Mouse (Mus musculus) lung, embryonic 15.5 days (tissue): ENCODE results near the gene Plscr4. TPM values are rescaled to one million over a fixed set of nuclear protein-coding genes. Genes with fewer than 3 reads are reported as not detected.

ENCODE experiments used
- ATAC-seq: fragments of 200-750 bp; cut with Nextera tagmentation; 2 replicates; pipeline ENCODE4 v1.8.0; 2017; ENCODE audit warnings: moderate number of reproducible peaks, borderline replicate concordance; ENCODE audit not compliant: low FRiP score, low TSS enrichment; ENCODE audit errors: extremely low read depth
- H3K27ac ChIP-seq: fragments of 300-500 bp; sonication (generic); 2 replicates; pipeline ENCODE4 v1.5.1; 2015; ENCODE audit warnings: moderate library complexity, mild to moderate bottlenecking, inconsistent platforms
- H3K27me3 ChIP-seq: fragments of 300-500 bp; sonication (generic); 2 replicates; pipeline ENCODE4 v1.6.1; 2015; ENCODE audit warnings: inconsistent platforms
- H3K36me3 ChIP-seq: fragments of 300-500 bp; sonication (generic); 2 replicates; pipeline ENCODE4 v1.6.1; 2015; ENCODE audit warnings: inconsistent platforms
- H3K4me1 ChIP-seq: fragments of 300-500 bp; sonication (generic); 2 replicates; pipeline ENCODE4 v1.6.1; 2015; ENCODE audit warnings: inconsistent platforms
- H3K4me2 ChIP-seq: fragments of 300-500 bp; sonication (generic); 2 replicates; pipeline ENCODE4 v1.6.1; 2015; ENCODE audit warnings: inconsistent platforms, mild to moderate bottlenecking, moderate library complexity
- H3K4me3 ChIP-seq: fragments of 300-500 bp; sonication (generic); 2 replicates; pipeline ENCODE4 v1.5.1; 2015; ENCODE audit warnings: mild to moderate bottlenecking, inconsistent platforms
- H3K9ac ChIP-seq: fragments of 300-500 bp; sonication (generic); 2 replicates; pipeline ENCODE4 v1.6.1; 2015; ENCODE audit warnings: inconsistent platforms
- H3K9me3 ChIP-seq: fragments of 300-500 bp; sonication (generic); 2 replicates; pipeline ENCODE4 v1.6.1; 2016; ENCODE audit warnings: inconsistent platforms
- WGBS: fragments of 180-500 bp; shearing (Covaris S2); methylation state at CpG from one replicate; pipeline ENCODE4 v1.1.7; 2015; 5-methylcytosine and 5-hydroxymethylcytosine counted together
- polyA plus RNA-seq: library from polyadenylated mRNA; unstranded; fragments of >200 nt; fragmentation: Nextera tagmentation; extraction: Ambion mirVana; gene quantifications from 2 replicates; pipeline ENCODE4 v1.2.1, GENCODE M21; 2015

Plscr4 gene
- 16.0 and 17.3 TPM in 2 replicates for polyA plus RNA-seq

DNA sequence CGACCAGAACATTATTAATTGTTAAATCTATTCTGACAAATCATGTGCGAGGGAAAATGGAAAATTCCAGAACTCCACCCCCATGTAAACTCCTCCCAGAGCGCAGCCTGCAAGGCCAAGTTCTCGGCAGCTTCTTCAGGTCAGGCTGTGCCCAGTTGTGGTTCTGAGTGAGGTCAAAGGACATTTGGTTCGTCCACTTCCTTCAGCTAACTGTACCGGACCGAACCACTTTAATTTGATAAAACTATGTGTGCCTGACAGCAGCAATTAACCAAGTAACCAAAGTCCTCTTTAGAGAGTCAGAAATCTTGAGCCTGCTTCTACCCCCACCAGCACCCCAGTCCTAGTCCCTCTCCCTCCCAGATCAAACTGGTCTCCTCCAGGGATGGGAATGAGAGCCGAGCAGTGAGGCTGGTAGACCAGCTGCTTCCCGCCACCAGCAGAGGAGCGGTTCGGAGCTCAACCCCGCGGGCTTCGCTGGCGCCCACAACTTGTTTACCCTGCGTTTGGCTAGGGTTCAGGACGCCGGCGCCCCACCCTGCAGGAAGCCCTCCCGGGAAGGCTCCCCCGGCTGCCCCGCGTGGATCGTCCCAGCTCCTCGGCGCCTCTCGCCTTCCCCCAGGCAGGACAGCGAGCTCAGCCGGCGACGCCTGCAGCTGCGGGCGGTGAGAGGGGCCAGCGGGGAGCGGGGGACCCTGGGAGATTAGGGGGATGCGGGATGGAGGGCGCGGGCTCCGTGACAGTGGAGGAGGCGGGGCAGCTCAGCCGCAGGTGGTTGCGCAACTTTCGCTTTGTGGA is at the start of gene Plscr4:
Gene Plscr4, plus strand, starts transcription at position 113 of the 798 bp plus-strand sequence.
- Histone ChIP-seq H3K27me3 (no peaks in the 10 kb centered on the region), H3K27ac (peak within 1 kb of the TSS; percentile 96), H3K4me2 (peak within 1 kb of the TSS; percentile 89), H3K4me1 (peaks cover 3% of the 10 kb centered on the region; the same call in 1 of the 2 replicates), H3K36me3 (no peaks in the 10 kb centered on the region), H3K4me3 (peak within 1 kb of the TSS; percentile 72), H3K9ac (peak within 1 kb of the TSS; percentile 68), H3K9me3 (no peaks in the 10 kb centered on the region)
- ATAC-seq = peak; percentile 91
- 6% methylated on average over 42 of the region's 43 CpGs for whole genome bisulfite sequencing

- WGBS = 93% methylated on average over 3 of the region's 3 CpGs
- no peak for ATAC-seq
- H3K9ac ChIP-seq = no peak overlapping the region
- no peaks in the 10 kb centered on the region for H3K36me3 ChIP-seq
- no peaks in the 10 kb centered on the region for H3K4me1 ChIP-seq
- no peak overlapping the region for H3K27ac ChIP-seq
- no peaks in the 10 kb centered on the region for H3K9me3 ChIP-seq
- H3K4me2 ChIP-seq = no peak overlapping the region
- no peaks in the 10 kb centered on the region for H3K27me3 ChIP-seq
- no peak overlapping the region for H3K4me3 ChIP-seq
Measured at GRCm38 (mm10) chr9:92410225-92410624, 46.9 kb upstream of the Plscr4 start.

DNA sequence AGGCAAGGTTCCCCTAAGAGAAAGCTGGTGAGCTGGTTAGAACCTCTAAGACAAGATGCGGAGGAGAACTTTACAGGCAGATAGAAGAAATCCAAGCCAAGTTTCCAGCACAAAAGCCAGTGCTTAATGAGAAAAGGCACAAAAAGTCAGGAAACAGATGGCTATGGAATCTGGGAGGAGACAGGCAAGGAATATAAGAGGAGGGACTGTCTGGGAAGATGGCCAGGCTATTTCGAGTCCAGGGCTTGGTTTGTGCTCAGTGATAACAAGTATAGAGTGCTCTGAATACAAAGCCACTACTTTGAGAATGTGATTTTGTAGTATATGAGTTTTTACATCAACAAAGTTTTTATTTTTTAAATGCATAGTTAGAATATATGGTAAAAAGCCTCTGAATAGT is 45.1 kb upstream of the Plscr4 start:
- peak; percentile 84; the same call in 1 of the 2 replicates for ATAC-seq

GRCm38 (mm10) chr9:92413684-92414083 is 43.5 kb upstream of the Plscr4 start:
- H3K4me3 ChIP-seq = no peak overlapping the region
- H3K9ac ChIP-seq = no peak overlapping the region
- no peaks in the 10 kb centered on the region for H3K9me3 ChIP-seq
- ATAC-seq = peak; percentile 82; the same call in 1 of the 2 replicates
- 0 out of 2 replicates have a peak overlapping the region, but pooled peaks have one; percentile 16 for H3K27ac ChIP-seq
- H3K4me2 ChIP-seq = no peak overlapping the region
- 42% methylated on average over 3 of the region's 3 CpGs for WGBS
- H3K36me3 ChIP-seq = no peaks in the 10 kb centered on the region
- no peaks in the 10 kb centered on the region for H3K27me3 ChIP-seq
- no peaks in the 10 kb centered on the region for H3K4me1 ChIP-seq

More for the DNA sequence above, 45.1 kb upstream of the Plscr4 start:
- peak overlapping the region; percentile 33 for H3K27ac ChIP-seq
- H3K4me1 ChIP-seq = no peaks in the 10 kb centered on the region
- H3K9ac ChIP-seq = no peak overlapping the region
- no peaks in the 10 kb centered on the region for H3K36me3 ChIP-seq
- no peak overlapping the region for H3K4me3 ChIP-seq
- no peaks in the 10 kb centered on the region for H3K9me3 ChIP-seq
- no peaks in the 10 kb centered on the region for H3K27me3 ChIP-seq
- WGBS = 36% methylated on average over 2 of the region's 2 CpGs
- H3K4me2 ChIP-seq = no peak overlapping the region

DNA sequence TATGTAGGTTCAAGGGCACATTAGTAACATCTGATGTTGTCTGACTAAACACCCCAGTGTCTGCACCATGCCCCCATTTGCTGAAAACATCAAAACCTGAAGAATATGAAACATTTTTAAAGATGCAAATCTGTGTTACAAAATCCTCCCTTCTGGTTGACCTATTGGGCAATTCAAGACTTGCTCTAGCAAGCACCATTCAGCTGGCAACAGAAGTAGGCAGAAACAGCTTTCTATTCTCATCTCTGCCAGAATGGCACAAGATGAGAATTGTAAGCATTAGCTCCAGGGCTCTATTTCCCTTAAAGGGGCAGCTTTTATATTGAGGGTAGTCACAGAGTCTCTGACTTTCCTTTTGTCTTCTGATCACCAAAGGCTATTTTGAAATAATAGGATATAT is 19.4 kb upstream of the Plscr4 start:
- H3K9ac ChIP-seq = no peak overlapping the region
- H3K27ac ChIP-seq = no peak overlapping the region
- no peaks in the 10 kb centered on the region for H3K27me3 ChIP-seq
- H3K4me2 ChIP-seq = no peak overlapping the region
- H3K4me1 ChIP-seq = no peaks in the 10 kb centered on the region
- ATAC-seq = no peak
- no peaks in the 10 kb centered on the region for H3K36me3 ChIP-seq
- no peak overlapping the region for H3K4me3 ChIP-seq
- no peaks in the 10 kb centered on the region for H3K9me3 ChIP-seq

DNA sequence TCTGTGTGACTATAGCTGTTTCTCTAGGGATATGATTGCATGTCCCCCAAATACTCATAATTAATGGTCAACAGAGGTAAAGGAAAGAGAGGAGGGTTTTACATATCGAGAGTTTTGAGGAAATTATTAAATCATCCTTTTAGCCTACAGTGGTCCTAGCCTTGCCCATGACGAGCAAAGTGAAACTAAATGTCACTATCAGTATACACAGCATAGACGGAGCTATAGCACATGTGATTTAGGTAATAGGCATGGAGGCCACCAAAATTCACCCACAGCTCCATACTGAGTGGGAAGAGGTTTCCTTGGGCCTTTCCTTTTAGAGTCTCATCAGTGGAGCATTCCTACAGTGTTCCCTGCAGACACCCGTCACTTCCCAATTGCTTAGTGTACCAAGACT is 15.7 kb upstream of the Plscr4 start:
- Histone ChIP-seq H3K36me3 (no peaks in the 10 kb centered on the region), H3K27ac (no peak overlapping the region), H3K9me3 (no peaks in the 10 kb centered on the region), H3K9ac (no peak overlapping the region), H3K4me1 (no peaks in the 10 kb centered on the region), H3K27me3 (no peaks in the 10 kb centered on the region), H3K4me3 (no peak overlapping the region), H3K4me2 (no peak overlapping the region)
- 84% methylated on average over 4 of the region's 4 CpGs for WGBS
- no peak for ATAC-seq

DNA sequence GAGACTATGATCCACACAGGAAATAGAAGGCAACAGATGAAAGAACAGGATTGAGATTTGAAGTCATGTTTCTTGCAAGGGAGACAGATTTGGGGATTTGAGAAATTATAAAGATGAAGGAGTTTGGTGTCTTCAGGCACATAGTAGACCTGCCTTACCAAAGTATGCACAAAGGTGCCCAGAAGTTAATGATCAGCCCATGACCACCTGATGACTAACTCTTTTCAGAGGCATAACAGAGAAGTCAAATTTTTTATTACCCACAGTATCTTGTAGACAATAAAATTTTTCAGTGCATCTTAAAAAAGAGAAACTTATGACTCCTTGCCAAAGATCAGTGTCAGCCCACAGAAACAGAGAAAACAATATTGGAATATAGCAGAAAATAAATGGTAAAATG is 12.6 kb upstream of the Plscr4 start:
- Histone ChIP-seq H3K9ac (no peak overlapping the region), H3K4me3 (no peak overlapping the region), H3K27ac (no peak overlapping the region), H3K4me1 (no peaks in the 10 kb centered on the region), H3K9me3 (no peaks in the 10 kb centered on the region), H3K36me3 (no peaks in the 10 kb centered on the region), H3K4me2 (no peak overlapping the region), H3K27me3 (no peaks in the 10 kb centered on the region)
- ATAC-seq = no peak

DNA sequence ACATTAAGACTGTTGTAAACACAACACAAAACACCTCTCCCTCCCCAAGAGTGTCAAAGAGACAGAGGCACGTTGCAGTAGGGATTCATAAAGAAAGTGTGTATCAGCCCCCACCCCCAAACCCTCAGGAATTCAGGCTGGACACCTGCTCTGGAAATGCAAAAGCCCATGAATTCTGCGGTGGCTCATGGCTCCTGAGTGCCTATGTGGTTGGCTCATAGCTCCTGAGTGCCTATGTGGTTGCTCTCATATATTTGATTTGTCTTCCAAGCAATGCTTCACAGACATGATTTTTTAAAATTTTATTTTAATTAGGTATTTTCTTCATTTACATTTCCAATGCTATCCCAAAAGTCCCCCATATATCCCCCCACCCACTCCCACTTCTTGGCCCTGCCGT is 568 bp upstream of the Plscr4 start:
- Histone ChIP-seq H3K9ac (no peak overlapping the region), H3K36me3 (no peaks in the 10 kb centered on the region), H3K27ac (peak overlapping the region; percentile 62), H3K4me3 (no peak overlapping the region), H3K9me3 (no peaks in the 10 kb centered on the region), H3K27me3 (no peaks in the 10 kb centered on the region), H3K4me2 (0 out of 2 replicates have a peak overlapping the region, but pooled peaks have one; percentile 89), H3K4me1 (no peaks in the 10 kb centered on the region; the same call in 1 of the 2 replicates)
- peak; percentile 1; the same call in 1 of the 2 replicates for ATAC-seq
- 55% methylated on average over 3 of the region's 3 CpGs for WGBS

DNA sequence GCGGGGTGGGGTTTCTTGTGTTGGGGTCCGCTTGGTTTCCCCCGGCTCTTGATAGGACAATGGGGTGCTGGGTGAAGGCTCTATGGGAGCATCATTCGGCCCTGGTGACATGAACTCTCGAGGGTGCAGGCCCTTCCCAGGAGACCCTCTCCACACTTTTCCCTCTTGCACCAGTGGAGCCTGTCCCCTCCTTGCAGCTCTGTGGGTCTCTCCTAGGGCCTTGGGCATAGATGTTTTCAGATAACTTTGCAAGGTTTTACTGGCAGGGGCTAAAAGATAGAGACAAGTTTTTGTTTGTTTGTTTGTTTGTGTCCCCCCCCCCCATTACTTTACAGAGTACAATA is 858 bp downstream of the Plscr4 start:
- H3K27ac ChIP-seq = peak overlapping the region; percentile 96
- H3K36me3 ChIP-seq = no peaks in the 10 kb centered on the region
- ATAC-seq = peak; percentile 63
- no peaks in the 10 kb centered on the region for H3K9me3 ChIP-seq
- H3K4me1 ChIP-seq = peaks cover 3% of the 10 kb centered on the region; the same call in 1 of the 2 replicates
- H3K4me3 ChIP-seq = peak overlapping the region; percentile 72
- H3K9ac ChIP-seq = peak overlapping the region; percentile 68
- no peaks in the 10 kb centered on the region for H3K27me3 ChIP-seq
- 5% methylated on average over 2 of the region's 5 CpGs for WGBS
- H3K4me2 ChIP-seq = peak overlapping the region; percentile 89

DNA sequence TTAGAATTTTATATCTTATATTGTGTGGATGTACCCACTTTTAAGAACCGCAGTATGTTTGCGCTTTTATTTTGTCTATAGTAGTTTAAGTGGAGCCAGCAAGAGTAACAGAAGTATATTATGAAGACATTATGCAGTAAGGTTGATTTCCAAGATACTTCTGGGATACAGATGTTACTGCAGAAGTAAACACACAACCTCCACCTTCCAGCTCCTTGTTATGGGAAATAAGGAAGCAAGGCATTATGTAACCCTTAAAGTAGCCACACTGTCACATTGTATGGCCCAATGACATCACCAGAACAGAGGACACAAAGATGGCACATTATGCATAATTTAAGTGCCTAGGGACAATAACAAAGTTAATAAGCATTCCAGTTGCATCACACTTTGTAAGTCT is 1.2 kb downstream of the Plscr4 start:
- WGBS = 87% methylated on average over 2 of the region's 2 CpGs
- Histone ChIP-seq H3K4me1 (peaks cover 3% of the 10 kb centered on the region; the same call in 1 of the 2 replicates), H3K4me3 (peak overlapping the region; percentile 72), H3K4me2 (peak overlapping the region; percentile 89), H3K27ac (no peak overlapping the region; the same call in 1 of the 2 replicates), H3K36me3 (no peaks in the 10 kb centered on the region), H3K9ac (peak overlapping the region; percentile 68; the same call in 1 of the 2 replicates), H3K9me3 (no peaks in the 10 kb centered on the region), H3K27me3 (no peaks in the 10 kb centered on the region)
- ATAC-seq = no peak

GRCm38 (mm10) chr9:92467724-92468123 is 10.6 kb downstream of the Plscr4 start:
- no peaks in the 10 kb centered on the region; the same call in 1 of the 2 replicates for H3K4me1 ChIP-seq
- H3K4me2 ChIP-seq = no peak overlapping the region
- WGBS = 38% methylated on average over 4 of the region's 4 CpGs
- no peak overlapping the region for H3K4me3 ChIP-seq
- H3K27ac ChIP-seq = no peak overlapping the region
- ATAC-seq = no peak
- no peaks in the 10 kb centered on the region for H3K9me3 ChIP-seq
- no peak overlapping the region for H3K9ac ChIP-seq
- no peaks in the 10 kb centered on the region for H3K27me3 ChIP-seq
- no peaks in the 10 kb centered on the region for H3K36me3 ChIP-seq

DNA sequence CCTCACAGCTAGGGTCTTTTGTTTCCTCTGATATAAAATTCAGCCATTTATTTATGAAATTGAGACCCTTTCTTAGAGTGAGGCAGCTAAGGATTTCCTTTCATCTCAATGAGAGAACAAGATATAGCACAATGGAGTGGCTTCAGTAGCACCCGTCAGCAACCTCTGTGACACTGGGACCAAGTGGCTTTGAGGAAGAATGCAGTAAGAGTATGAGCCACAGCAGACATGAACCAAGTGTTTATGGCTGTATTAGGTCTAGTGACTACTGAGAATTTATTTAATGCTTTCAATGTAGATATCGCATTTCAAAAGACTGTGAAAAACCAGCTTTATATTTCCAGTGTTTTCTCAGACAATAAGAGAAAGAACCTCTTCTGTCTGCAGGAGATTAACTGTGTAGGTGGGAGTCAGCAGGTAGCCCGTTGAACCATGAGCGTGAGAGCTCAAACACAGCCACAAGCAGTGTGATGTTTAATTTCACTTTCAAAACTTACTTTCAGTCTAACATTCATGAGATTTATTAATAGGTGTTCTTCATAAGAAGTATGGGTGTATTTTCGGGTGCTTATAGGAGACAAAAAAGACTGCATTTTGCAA is 15.2 kb downstream of the Plscr4 start:
- Histone ChIP-seq H3K9me3 (no peaks in the 10 kb centered on the region), H3K27ac (no peak overlapping the region), H3K4me1 (no peaks in the 10 kb centered on the region; the same call in 1 of the 2 replicates), H3K36me3 (no peaks in the 10 kb centered on the region), H3K27me3 (no peaks in the 10 kb centered on the region), H3K9ac (no peak overlapping the region), H3K4me3 (no peak overlapping the region), H3K4me2 (no peak overlapping the region)
- 81% methylated on average over 5 of the region's 5 CpGs for WGBS
- no peak for ATAC-seq
